Mouse (Mus musculus) liver, embryonic 14.5 days (tissue): ENCODE data around the gene Itih4. TPM values are rescaled to one million over a fixed set of nuclear protein-coding genes. Genes with fewer than 3 reads are reported as not detected.

Experiments used
- ATAC-seq: fragments of 200-750 bp; cut with Nextera tagmentation; 2 replicates; pipeline ENCODE4 v1.8.0; 2017; ENCODE audit warnings: moderate number of reproducible peaks, mild to moderate bottlenecking, moderate library complexity; ENCODE audit not compliant: insufficient read depth
- DNase-seq, 3 experiments: peaks; one replicate each; pipeline ENCODE4 v3.0.0-alpha.2; 2012 to 2013; ENCODE audit warnings: low read depth in 3 of 3, low spot score in 3 of 3
- H3K27ac ChIP-seq: fragments of 300-500 bp; sonication (generic); 2 replicates; pipeline ENCODE4 v1.5.1; 2014; ENCODE audit warnings: moderate library complexity, mild to moderate bottlenecking, control low read depth, inconsistent platforms
- H3K27me3 ChIP-seq: fragments of 300-500 bp; sonication (generic); 2 replicates; pipeline ENCODE4 v1.6.1; 2014; ENCODE audit warnings: mild to moderate bottlenecking, low read length, moderate library complexity; ENCODE audit not compliant: control insufficient read depth, insufficient read depth
- H3K36me3 ChIP-seq: fragments of 300-500 bp; sonication (generic); replicated peaks from 2 replicates; pipeline ENCODE4 v1.6.1; 2014; ENCODE audit warnings: low read depth; ENCODE audit not compliant: control insufficient read depth, insufficient read depth
- H3K4me1 ChIP-seq, 2 experiments: fragments of 200-500 bp in 1 of 2; fragments of 300-500 bp in 1 of 2; sonication (generic) in 1 of 2; replicated peaks; 2 replicates each; pipeline ENCODE4 v1.6.1; 2012 to 2014; ENCODE audit warnings: antibody characterized with exemption in 1 of 2, inconsistent platforms in 1 of 2, low read length in 1 of 2; ENCODE audit not compliant: control insufficient read depth in 2 of 2, insufficient read depth in 2 of 2
- H3K4me2 ChIP-seq: fragments of 300-500 bp; sonication (generic); 2 replicates; pipeline ENCODE4 v1.6.1; 2014; ENCODE audit warnings: low read depth, mild to moderate bottlenecking, control low read depth, moderate library complexity
- H3K4me3 ChIP-seq, 2 experiments: fragments of 200-500 bp in 1 of 2; fragments of 300-500 bp in 1 of 2; sonication (generic) in 1 of 2; 2 replicates each; pipeline ENCODE4 v1.5.1; 2012 to 2014; ENCODE audit warnings: low read depth in 2 of 2, low read length in 2 of 2, mild to moderate bottlenecking in 2 of 2, control low read depth in 1 of 2, inconsistent platforms in 1 of 2, moderate library complexity in 1 of 2; ENCODE audit not compliant: insufficient read depth in 1 of 2
- H3K9ac ChIP-seq: fragments of 300-500 bp; sonication (generic); replicated peaks from 2 replicates; pipeline ENCODE4 v1.6.1; 2014; ENCODE audit warnings: mild to moderate bottlenecking, control low read depth, moderate library complexity
- H3K9me3 ChIP-seq: fragments of 300-500 bp; sonication (generic); 2 replicates; pipeline ENCODE4 v1.6.1; 2016; ENCODE audit warnings: low read length, mixed read lengths; ENCODE audit not compliant: control insufficient read depth
- CTCF ChIP-seq: IDR thresholded peaks from 2 replicates; pipeline ENCODE4 v1.5.1; 2016; ENCODE audit warnings: antibody characterized with exemption, low read depth, control low read depth
- EP300 ChIP-seq: IDR thresholded peaks from 2 replicates; pipeline ENCODE4 v1.6.1; 2016; ENCODE audit warnings: antibody characterized with exemption, low read depth
- WGBS: fragments of 180-500 bp; shearing (Covaris S2); extraction: QIAGEN DNeasy Blood & Tissue Kit; methylation state at CpG from one replicate; pipeline ENCODE4 v1.1.7; 2014; ENCODE audit not compliant: insufficient replicate concordance; 5-methylcytosine and 5-hydroxymethylcytosine counted together
- polyA plus RNA-seq, 2 experiments: library from polyadenylated mRNA; depleted of rRNA in 1 of 2; stranded (reverse) in 1 of 2; unstranded in 1 of 2; fragments of >200 nt; fragmentation: Nextera tagmentation in 1 of 2; extraction: Ambion mirVana in 1 of 2; gene quantifications; 2 replicates each; pipeline versions ENCODE4 v1.2.1 to v1.2.3; 2012 to 2014

Gene Itih4
- polyA plus RNA-seq, 2 experiments, result 56.0 to 113 TPM

DNA sequence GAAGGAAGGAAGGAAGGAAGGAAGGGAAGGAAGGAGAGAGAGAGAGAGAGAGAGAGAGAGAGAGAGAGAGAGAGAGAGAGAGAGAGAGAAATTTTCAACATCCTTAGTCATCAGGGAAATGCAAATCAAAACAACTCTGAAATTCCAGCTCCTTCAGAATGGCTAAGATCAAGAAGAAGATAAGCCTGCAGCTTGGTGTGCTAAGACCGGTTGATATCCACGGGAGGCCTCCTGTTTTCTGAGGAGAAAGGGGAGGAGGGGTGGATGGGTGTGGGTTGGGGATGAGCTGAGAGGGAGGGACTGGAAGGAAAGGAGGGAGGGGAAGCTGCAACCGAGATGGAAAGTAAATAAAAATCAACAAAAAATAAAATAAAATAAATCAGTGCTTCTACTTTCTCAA, 978 bp upstream of the Itih4 start:
- H3K4me2 ChIP-seq, result no peak overlapping the region
- H3K9me3 ChIP-seq, result no peaks in the 10 kb centered on the region
- no peaks in the 10 kb centered on the region for H3K36me3 ChIP-seq
- H3K4me1 ChIP-seq, result peaks cover 0 to 12% of the 10 kb centered on the region in 2 experiments; a peak in 2 of 4 replicates
- no peak for TF ChIP-seq EP300
- H3K9ac ChIP-seq, result no peak overlapping the region
- DNase-seq, result no peak
- H3K27me3 ChIP-seq, result no peaks in the 10 kb centered on the region
- 16% methylated on average over 3 of the region's 3 CpGs for WGBS
- no peak for ATAC-seq
- no peak overlapping the region for H3K4me3 ChIP-seq
- no peak overlapping the region for H3K27ac ChIP-seq

DNA sequence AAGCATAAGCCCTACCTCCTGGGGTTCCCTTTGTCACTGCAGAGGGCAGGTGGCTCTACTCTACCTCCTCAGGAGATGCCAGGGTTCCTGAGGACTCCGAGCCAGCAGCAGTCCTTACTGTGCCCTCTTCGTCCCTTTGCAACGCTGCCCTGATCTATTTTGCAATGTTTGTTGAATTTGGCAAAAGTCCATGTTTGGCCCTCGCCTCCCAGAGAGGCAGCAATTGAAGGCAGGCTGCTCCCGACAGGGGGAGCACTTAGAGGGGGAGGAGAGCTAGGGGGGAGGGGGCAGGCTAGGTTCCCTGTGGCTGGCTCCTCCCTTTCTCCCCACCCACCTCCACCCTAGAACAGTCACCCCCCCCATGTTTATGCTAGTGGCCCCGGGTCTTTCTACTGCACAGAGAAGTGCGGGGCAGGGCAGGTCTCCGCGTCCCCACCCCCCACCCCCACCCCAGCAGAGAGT, 2.0 kb downstream of the Itih4 start:
- no peak overlapping the region for H3K27ac ChIP-seq
- no peak overlapping the region for H3K9ac ChIP-seq
- 16% methylated on average over 9 of the region's 9 CpGs for WGBS

DNA sequence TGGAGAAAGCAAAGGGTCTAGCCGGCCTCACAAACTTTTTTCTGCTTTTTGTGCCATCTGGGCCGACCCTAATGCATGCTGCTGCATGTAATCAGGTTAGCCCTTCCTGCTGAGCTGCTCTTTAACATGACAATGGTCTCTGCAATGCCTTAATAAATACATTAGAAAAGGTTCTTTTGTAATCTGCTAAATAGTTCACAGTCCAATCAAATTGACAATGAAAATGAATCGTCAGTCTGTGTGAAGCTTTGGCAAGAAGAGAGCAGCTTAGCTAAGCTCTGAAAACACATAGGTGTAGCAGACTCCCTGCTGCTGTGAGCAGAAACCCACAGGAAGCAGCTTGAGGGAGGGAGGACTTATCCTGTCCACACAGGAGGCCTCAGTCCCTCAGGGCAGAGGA, 13.7 kb downstream of the Itih4 start:
- ATAC-seq, result no peak
- no peak overlapping the region for H3K4me3 ChIP-seq
- no peak overlapping the region for H3K27ac ChIP-seq
- H3K4me2 ChIP-seq, result no peak overlapping the region
- no peaks in the 10 kb centered on the region for H3K36me3 ChIP-seq
- no peaks in the 10 kb centered on the region for H3K9me3 ChIP-seq
- WGBS, result 52% methylated on average over 3 of the region's 3 CpGs
- H3K27me3 ChIP-seq, result no peaks in the 10 kb centered on the region
- TF ChIP-seq EP300 (no peak), CTCF (no peak)
- 0 out of 4 replicates have a peak, but pooled peaks cover 0 to 2% of the 10 kb centered on the region in 2 experiments for H3K4me1 ChIP-seq
- no peak for DNase-seq
- H3K9ac ChIP-seq, result no peak overlapping the region

More for the DNA sequence above, 2.0 kb downstream of the Itih4 start:
- DNase-seq, result peak in 2 of 3 experiments; percentile 36 to 42
- H3K27me3 ChIP-seq, result no peaks in the 10 kb centered on the region
- no peaks in the 10 kb centered on the region for H3K36me3 ChIP-seq
- peaks cover 0 to 12% of the 10 kb centered on the region in 2 experiments; a peak in 2 of 4 replicates for H3K4me1 ChIP-seq
- peak overlapping the region; percentile 31 for H3K4me2 ChIP-seq
- TF ChIP-seq CTCF (peak; percentile 59), EP300 (no peak)
- H3K4me3 ChIP-seq, result no peak overlapping the region
- no peaks in the 10 kb centered on the region for H3K9me3 ChIP-seq
- peak; percentile 57 for ATAC-seq

DNA sequence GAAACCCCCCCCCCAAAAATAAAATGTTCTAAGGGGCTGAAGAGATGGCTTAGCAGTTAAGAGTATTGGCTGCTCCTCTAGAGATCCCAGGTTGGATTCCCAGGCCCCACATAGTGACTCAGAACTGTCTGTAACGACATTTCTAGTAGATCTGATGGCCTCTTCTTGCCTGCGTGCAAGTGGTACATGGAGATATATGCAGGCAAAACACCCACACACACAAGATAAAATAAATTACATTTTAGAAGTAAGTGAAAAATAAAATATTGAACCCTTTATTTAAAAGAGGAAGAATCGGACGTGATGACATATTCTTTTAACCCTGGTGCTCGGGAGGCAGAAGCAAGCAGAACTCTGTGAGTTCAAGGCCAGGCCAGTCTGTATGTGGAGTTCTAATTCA, 16.4 kb downstream of the Itih4 start:
- H3K36me3 ChIP-seq, result no peaks in the 10 kb centered on the region
- no peak overlapping the region for H3K9ac ChIP-seq
- no peak overlapping the region for H3K27ac ChIP-seq
- no peak overlapping the region for H3K4me3 ChIP-seq
- 61% methylated on average over 5 of the region's 5 CpGs for WGBS
- TF ChIP-seq EP300 (no peak), CTCF (no peak)
- ATAC-seq (no peak), DNase-seq (no peak)
- H3K9me3 ChIP-seq, result no peaks in the 10 kb centered on the region
- H3K27me3 ChIP-seq, result no peaks in the 10 kb centered on the region
- no peak overlapping the region for H3K4me2 ChIP-seq
- H3K4me1 ChIP-seq, result peaks cover 0 to 2% of the 10 kb centered on the region in 2 experiments; a peak in 1 of 4 replicates

DNA sequence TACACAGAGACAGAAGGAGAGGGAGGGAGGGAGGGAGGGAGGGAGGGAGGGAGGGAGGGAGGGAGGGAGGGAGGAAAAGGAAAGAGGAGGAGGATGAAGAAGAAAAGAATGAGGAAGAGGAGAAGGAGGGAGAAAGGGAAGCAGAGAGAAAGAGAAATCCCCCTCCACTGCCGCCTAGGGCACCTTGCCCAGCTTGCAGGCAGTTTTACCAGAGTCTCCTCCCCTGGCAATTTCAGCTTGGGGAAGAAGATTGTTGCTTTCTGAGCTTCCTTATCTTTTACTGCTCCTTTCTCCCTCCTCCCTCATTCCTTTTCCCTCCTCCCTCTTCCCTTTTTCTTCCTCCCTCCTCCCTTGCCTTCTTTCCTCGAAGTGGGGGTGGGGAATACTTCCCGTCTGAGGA, 16.8 kb downstream of the Itih4 start:
- H3K9ac ChIP-seq, result no peak overlapping the region
- 33% methylated on average over 3 of the region's 3 CpGs for WGBS
- no peak overlapping the region for H3K4me3 ChIP-seq
- no peaks in the 10 kb centered on the region for H3K27me3 ChIP-seq
- ATAC-seq (no peak), DNase-seq (no peak)
- H3K27ac ChIP-seq, result no peak overlapping the region
- TF ChIP-seq CTCF (no peak), EP300 (no peak)
- H3K4me2 ChIP-seq, result no peak overlapping the region
- no peaks in the 10 kb centered on the region for H3K9me3 ChIP-seq
- no peaks in the 10 kb centered on the region for H3K36me3 ChIP-seq
- peaks cover 0 to 5% of the 10 kb centered on the region in 2 experiments; a peak in 2 of 4 replicates for H3K4me1 ChIP-seq
